Mouse (Mus musculus) thymus, postnatal 25 days (tissue): ENCODE results near the gene Ube3c.

Source experiments
- DNase-seq: peaks from one replicate; pipeline ENCODE4 v3.0.0; 2022

The Ube3c gene

DNA sequence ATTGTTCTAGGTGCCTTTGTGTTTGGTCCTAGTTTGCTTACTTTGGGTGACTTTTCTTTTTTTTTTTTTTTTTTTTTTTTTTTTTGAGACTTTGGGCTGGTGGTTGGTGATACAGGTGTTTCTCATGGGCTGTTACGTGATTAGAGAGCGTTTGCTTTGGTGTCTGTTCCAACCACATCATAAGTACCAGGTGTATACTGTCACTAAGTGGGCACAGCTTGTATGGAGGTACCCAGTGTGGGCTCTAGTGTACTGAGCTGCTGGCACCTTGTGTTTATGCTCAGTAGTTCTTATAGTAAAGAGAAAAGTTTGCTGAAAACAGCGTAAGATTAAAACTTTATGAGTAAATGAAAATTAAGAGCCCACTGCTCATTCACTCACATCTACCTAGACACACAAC, 107.4 kb downstream of the Ube3c start:
- peak; percentile 18 for DNase-seq

DNA sequence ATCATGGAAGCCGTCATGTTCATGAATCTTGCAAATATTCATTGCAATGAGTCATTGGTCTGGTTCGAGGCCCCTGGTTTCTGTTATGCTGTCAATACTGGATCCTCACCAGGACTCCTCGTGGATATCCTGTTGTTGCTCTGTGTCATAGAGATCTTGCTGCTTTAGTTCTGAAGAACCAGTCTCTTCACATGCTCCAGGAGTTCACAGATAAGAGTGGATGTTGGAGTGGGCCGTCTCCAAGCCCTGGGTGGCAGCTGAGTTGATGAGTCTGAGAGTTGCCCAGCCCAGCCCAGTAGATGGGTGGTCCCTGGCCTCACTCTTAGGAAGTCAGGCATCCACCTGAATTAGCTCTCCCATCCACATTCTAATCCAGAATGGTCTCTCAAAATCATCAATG, 116.0 kb downstream of the Ube3c start:
- DNase-seq: no peak

DNA sequence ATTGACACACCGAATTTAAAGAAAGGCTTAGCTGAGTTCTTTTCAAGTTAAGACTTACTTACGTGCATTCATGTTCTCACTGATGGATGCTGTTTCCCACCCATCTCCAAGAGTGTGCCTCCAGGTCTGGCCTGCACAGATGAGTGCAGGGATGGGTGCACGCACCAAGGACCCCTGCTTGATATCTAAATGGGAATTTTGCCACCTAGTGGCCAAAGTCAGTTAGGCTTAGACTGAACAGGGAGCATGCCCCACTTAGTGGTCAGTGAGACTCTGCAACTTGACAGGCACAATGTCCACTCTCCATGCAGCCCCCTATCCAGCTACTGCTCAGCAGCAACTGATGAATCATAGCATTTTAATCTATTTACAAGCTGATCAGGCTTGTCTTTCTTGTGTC, 118.6 kb downstream of the Ube3c start:
- peak; percentile 47 for DNase-seq

DNA sequence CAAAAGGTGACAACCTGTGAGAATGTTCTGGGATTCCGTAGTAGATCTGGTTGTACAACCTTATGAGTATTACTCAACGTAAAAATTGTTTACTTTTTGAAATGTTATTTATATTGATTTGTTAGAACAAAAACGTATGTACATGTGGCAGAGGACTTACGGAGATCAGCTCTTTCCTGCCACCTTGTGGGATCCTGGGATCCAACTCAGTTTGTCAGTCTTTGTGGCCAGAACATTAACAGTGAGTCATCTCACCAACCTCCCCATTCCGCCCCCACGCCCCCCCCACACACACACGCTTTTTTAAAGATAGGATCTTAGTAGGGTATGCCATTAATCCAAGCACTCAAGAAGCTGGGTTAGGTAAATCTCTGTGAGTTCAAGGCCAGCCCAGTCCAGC, 119.3 kb downstream of the Ube3c start:
- DNase-seq: no peak

DNA sequence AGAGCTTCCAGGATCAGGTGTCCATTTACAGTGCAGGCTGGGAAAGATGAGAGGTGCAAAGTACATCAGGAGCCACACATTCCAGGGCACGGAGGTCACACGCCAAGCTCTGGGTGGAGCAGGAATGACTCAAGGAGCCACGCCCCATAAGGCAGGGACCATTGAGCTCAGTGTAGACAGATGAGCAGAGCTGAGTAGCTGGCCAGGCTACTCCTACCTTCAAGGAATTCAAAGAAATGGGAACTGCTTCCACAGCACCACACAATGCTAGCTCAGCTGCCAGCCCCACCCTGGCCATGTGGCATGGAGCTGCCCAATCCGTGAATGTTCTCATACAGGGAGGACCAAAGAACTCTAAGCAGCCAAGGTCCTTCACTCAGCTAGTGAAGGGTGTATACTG, 129.5 kb downstream of the Ube3c start:
- no peak for DNase-seq

DNA sequence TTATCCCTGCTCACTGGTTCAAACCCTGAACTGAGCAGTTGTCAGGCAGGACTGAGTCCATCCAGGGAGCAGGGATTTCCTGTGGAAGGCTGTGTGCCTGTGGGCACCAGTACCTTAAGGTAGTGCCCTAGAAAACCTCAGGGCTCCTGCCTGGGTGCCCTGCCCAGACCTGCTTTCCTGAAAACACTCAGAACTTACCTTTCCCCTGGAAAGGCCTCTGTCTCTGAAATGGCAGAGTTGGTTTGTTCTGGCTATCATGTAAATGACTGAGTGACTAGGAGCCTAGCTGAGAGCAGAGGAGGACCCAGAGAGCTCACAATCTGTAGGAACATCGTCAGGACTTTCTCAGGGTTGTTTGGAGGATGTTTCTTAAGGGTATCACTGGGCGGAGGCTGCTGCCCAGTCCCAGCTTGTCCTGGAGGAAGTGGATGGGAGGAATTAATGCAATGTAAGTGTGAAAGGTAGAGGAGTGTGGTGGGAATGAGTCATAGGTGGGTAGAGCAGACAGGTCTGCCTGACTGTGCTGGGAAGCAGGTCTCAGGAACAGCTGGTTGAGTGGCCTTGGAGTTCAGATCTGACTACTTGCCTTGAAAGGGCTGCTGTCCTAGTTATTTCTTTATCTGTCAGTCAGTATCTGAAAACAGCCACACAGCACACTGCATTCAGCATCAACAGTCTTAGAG, 130.6 kb downstream of the Ube3c start:
- no peak for DNase-seq

DNA sequence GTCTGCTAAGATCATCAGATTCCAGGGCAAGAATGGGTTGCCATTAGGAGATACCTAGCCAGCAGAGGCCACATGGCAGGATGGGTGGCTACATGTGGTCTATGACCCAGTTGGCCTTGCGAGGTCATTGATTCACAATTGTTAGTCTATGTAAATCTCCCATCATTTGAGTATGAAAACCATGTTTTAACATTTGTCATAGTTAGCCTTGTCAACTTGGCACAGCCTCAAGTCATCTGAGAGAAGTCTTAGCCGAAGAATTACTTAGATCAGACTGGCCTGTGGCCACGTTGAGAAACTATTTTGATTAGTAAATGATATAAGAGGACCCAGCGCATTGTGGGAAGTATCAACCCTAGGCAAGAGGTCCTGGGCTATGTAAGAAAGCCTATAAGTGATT, 138.2 kb downstream of the Ube3c start:
- no peak for DNase-seq

DNA sequence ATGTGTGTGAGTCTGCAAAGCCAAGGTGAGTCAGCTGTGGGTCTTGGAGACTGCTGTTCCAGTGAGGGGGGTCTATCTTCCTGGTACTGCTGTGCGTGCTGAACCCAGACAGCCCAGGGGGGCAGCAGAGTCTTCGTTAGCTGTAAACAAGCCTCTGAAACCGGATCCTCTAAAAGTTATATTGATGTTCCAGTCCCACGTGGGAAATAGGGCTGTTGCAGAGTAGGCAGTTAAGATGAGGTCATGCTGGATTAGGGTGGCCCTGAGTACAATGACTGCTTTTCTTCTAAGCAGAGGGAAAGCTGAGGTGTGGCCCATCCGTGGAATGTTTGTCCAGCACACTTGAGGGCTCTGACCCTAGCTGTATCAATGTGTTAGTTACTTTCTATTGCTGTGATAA, 139.2 kb downstream of the Ube3c start:
- DNase-seq: no peak

DNA sequence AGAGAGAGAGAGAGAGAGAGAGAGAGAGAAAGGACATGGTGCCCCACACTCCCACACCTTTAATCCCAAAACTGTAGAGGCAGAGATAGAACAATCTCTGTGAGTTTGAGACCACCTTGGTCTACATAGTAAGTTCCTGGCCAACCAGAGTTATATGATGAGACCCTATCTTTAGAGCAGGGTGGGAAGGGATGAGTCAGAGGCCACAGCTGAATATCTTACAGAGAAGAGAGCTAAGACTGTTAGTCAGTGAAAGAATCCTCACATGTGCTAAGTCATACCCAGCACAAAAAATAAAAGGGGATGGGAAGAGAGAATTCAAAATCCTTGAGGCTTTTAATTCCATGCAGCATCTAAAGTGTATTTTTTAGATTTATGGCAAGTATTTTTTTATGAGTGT, 142.6 kb downstream of the Ube3c start:
- no peak for DNase-seq

DNA sequence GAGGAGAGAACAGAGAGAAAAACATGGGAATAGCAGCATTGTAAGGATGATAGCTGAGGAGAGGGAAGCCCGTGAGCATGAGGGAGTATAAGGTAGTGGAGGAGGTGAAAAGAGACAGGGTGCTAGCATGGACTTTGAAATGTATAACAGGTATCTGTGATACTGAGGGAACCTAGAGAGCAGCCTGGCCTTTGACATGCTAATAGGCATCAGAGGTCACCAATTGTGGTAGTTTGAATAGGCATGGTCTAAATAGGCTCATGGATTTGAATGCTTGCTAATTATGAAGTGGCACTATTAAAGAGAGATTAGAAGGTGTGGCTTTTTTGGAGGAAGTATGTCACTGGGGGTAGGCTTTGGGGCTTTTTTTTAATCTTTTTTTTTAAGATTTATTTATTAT, 143.9 kb downstream of the Ube3c start:
- no peak for DNase-seq

DNA sequence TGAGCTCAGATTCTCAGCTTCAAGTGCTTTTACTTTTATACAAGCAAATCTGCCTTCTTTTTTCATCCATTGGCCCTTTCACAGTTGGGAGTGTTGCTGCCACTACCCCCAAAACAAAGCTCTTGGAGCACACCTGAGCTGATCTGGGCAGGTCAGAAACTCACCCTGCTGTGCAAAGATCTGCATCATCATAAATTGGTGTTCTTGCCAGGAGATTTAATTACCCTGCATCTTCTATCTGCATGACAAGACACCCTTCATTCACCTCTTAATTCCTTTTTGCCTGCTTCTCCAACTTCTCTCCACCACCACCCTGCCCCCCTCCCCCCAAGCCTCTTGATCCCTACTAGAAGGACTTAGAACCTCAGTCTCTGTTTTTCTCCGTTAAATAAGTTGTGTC, 152.1 kb downstream of the Ube3c start:
- no peak for DNase-seq

DNA sequence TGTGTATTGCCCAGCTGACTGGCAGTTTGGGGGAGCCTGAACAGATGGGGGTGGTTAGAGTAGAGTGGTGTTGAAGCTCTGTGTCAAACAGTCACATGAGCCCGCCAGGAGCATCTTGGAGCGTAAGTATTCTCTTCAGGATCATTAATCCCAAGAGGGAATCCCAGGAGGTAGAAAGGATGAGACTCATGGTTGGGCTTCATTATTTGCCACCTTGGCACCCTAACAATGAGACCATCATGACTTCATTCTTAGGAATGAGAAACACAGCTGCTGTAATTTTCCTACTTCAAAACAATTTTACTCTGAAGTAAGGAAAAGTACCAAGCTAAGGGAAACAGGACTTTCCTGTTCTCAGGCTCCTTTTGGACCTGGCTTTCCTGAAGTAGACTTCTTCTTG, 156.3 kb downstream of the Ube3c start:
- DNase-seq: no peak
